Mouse (Mus musculus): Measurements from ENCODE around the gene Sptlc2.

Gene Sptlc2

DNA sequence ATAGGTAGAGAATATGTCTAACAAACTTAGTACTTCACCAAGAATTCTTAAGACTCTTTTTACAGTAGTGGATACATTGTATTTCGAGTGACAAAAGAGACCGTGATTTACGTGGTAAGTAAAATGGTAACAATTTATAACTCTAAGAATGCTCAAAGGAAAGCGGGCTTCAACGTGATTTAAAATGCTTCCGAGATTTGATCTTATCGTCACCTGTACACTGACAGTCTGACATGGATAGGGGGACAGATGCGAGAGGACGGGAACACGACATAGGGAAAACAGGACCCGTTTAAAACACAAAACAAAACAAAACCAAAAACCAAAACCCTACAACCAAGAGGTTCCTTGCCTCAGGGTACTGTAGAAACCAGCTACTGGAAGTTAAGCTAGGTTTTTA lies 122.7 kb downstream of the Sptlc2 start:
- no peak for DNase-seq (ENCODE audit: low read depth, low spot score)

DNA sequence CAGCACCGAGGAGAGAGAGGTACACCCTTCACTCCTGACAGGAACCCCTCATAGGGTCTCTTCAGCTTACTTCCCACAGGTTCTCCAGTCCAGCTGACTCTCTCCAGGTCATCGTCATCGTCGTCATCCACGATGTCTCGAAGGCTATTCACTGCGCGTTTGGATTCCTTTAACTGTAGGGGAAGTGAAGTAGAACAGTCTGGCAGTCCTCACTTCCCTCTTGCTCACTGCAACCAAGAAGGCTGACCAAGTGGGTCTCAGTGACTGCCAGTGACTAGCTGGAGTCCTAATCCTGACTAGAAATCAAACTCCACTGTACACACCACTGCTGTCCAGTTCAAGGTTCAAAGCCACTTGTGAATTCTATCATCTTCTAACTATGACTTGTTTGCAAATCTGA lies 127.6 kb downstream of the Sptlc2 start:
- DNase-seq (ENCODE audit: low read depth, low spot score), result no peak
- Histone ChIP-seq H3K36me3 (ENCODE audit: control insufficient read depth, insufficient read depth, low read length, poor library complexity, severe bottlenecking) (peaks cover 21% of the 10 kb centered on the region), H3K27me3 (ENCODE audit: control insufficient read depth, insufficient read depth, low read length, poor library complexity, severe bottlenecking) (no peaks in the 10 kb centered on the region)

More for the DNA sequence above, 122.7 kb downstream of the Sptlc2 start:
- Histone ChIP-seq H3K27me3 (ENCODE audit: control insufficient read depth, insufficient read depth, low read length, poor library complexity, severe bottlenecking) (no peaks in the 10 kb centered on the region), H3K36me3 (ENCODE audit: control insufficient read depth, insufficient read depth, low read length, poor library complexity, severe bottlenecking) (peaks cover 11% of the 10 kb centered on the region)

- DNase-seq (ENCODE audit: low read depth, low spot score), result no peak
- peaks cover 26% of the 10 kb centered on the region for H3K36me3 ChIP-seq (ENCODE audit: control insufficient read depth, insufficient read depth, low read length, poor library complexity, severe bottlenecking)
- no peaks in the 10 kb centered on the region for H3K27me3 ChIP-seq (ENCODE audit: control insufficient read depth, insufficient read depth, low read length, poor library complexity, severe bottlenecking)
These were observed 131.5 kb downstream of the Sptlc2 start for GRCm38 (mm10) chr12:87256629-87257028.
